Mouse (Mus musculus) lung, postnatal 14 days (tissue): ENCODE measurements around the gene Borcs6.
"Not testable (repeated sequence)": the region's sequence is repeated elsewhere in the genome, so short reads cannot be mapped to it uniquely, and the experiment has no call there.

ENCODE experiments used
- DNase-seq: peaks from one replicate; pipeline ENCODE4 v3.0.0; 2021

The Borcs6 gene

DNA sequence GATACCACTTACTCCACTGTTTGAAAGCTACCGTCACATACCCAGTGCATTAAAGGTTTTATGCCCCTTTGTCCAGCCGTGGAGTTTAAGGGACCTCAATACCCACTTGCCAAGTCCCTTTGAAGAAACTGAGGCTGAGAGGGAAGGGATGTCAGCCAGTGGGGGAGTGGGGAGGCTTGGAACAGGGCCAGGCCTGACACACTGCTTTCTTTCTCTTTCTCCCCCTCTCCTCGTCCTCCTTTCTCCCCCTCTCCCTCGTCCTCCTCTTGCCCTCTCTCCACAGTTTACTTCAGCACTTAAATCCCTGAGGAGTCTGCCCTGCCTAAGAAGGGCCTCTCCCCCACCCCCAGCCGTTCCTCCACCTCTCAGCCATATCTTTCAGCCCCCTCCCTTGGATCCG is 30.9 kb downstream of the Borcs6 start:
- DNase-seq, result no peak

DNA sequence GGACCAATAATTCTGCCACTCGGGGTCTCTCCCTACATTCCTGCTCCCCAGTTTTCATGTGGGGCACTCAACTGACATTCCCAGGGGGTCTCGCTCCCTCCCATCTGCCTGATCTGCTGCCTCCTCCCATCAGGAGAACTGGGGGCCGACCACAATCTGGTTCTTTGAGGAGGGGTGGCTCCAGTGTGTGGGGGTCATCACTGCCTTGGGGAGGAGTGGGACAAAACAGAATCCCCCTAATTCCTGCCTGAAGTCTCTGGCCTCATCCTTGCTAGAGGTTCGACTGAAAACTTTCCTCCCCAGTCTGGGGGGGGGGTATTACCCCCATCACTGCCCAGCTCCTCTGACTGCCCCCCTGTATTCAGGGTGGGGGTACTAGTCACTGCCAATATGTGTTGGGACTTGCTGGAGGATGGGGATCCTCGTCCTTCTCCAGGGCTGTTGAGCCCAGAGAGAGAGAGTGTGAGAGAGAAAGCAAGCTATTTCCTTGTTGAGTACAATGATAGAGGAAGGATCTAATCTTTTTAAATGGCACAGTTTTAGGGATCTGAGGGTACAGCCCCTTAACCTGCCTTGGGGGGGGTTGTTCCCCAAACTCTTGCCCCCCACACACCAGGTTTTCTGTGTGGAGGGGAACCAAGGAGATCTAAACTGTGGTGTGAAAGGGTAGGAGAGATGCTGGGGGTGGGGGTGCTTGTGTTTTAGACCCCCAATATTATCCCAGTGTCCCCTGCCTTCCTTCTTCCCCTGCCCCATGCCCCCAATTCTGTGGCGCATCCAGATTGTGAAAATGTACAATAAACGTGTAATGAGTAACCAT is 32.3 kb downstream of the Borcs6 start:
- no peak for DNase-seq

DNA sequence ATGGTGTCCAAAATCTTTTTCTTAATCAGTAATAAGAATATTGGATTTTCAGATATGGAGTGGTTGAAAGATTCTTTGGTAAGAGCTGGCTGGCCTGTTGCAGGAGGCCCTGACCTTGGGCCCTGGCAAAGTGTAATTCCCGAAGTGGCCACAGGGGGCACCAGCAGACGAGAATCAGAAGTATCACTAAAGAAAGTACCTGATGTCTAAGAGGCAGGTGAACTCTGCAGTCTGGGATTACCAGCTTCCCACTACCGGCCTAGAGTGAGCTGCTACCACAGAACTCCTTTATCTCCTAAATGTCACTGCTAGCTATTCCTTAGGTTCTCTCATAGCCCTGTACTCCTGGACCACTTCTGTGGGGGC is 32.9 kb downstream of the Borcs6 start:
- peak; percentile 95 for DNase-seq

DNA sequence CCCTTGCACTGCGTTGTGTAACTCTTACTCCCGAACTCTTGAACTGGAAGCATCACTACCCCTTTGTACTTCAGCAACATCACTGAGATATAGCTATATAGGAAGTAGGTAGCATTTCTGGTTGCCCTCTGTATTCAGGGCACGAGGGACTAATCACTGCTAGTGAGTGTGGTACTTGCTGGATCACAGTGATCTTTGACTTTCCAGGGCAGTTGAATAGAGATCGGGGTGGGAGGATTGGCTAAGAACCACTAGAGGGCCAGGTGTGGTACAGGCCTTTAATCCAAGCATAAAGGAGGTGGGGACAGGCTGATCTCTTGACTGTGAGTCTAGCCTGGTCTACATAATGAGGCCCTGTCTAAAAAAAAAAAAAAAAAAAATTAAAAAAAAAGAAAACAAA is 33.4 kb downstream of the Borcs6 start:
- no peak for DNase-seq

GRCm38 (mm10) chr11:69093856-69094255 is 34.3 kb downstream of the Borcs6 start:
- DNase-seq, result not testable (repeated sequence)

DNA sequence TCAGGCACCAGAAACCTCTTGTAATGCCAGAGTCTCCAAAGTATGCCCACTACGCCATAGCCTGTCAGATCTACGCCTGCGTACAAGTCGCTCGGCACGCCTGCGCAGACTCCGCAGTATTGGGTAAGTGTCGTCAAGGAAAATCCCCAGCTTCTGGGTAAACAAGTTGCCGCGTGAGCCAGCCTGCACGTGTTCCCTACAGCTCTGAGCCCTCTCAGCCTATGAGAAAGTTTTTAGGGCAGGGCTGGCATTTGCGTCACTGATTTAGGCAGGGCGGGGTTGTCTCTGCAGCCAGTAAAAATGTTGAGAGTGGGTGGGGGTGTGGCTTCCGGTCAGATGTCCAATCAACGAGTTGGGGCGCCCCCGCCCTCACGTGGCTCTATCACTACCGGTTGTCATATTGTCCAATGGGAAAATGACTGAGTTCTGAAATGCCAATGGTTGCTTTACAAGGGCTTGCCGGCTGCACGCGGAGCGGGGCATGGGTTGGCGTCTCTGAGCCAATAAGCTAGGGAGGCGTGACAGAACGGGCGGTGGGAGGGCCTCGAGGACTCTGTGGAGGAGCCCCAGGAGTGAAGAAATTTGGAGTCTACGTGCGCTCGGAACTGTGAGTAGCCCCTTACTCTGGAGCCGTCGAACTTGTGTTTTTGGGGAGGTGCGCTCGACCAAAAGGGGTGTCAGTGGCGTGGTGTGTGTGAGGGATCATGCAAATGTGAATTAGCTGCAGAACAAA is 35.3 kb downstream of the Borcs6 start, which contains the start of gene Per1:
Per1 (plus strand) TSS at position 521 of the 733 bp plus-strand sequence.
- DNase-seq, result peak; percentile 98

- peak; percentile 58 for DNase-seq
Measured at GRCm38 (mm10) chr11:69095511-69096231, 36.2 kb downstream of the Borcs6 start.

GRCm38 (mm10) chr11:69096360-69096986 is 37.0 kb downstream of the Borcs6 start:
- no peak for DNase-seq

GRCm38 (mm10) chr11:69096987-69097900 is 37.7 kb downstream of the Borcs6 start:
- DNase-seq, result peak; percentile 100

- DNase-seq, result no peak
Measured at GRCm38 (mm10) chr11:69098039-69098761, 38.7 kb downstream of the Borcs6 start.

- peak; percentile 99 for DNase-seq
Measured at GRCm38 (mm10) chr11:69098762-69099091, 39.2 kb downstream of the Borcs6 start.

DNA sequence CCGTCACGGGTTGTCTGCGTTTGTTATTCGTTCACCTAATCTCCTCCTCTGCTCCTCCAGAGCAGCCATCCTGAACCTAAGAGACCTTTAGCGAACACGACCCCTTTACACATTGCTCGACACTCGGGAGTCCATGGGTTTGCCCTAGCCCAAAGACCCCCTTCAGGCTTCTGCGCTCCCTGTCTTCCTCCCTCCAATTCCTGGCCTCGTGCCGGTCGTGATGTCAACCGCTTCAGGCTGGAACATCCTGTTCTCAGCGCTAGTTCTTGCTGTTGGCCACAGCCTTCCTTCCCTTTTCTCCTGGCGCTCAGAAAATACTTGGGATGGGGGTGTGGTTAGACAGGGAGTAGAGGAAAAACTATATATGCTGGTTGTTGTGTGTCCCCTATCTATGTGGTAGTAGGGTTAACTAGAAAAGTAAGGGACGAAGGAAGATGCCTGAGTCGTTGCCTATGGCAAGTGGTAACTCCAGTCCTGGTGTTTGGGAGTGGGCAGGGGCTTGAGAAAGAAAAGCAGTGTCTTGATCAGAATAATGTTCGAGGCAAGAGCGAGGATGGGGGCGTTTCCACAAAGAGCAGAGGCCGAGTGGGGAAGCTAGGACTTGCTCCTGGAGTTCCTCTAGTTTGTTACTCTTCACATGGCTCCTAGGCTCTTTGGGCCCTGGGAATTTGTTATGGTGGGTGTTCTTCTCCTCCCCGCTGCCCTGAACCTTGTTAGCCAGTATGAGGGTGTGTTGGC is 39.8 kb downstream of the Borcs6 start:
- DNase-seq, result peak; percentile 96

DNA sequence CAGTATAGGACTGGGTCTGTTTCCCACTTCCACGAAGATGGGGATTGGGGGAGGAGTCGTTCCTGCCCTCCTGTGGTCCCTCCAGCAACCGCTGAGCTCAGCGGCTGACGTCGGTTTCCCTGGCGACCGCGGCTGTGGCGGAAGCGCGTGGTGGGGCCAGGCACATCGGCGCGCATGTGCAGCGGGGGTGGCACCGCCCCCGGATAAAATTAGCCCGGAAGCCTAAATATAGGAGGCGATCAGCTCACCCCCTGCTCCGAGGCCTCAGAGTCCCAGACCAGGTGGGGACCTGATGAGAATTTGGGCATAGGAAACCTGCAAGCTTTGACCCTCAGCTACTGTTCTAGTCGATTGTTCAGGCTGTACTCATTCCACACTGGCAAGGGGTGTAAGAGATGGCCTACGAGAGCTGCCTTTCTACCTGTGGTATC is 40.4 kb downstream of the Borcs6 start:
- DNase-seq, result peak; percentile 95

GRCm38 (mm10) chr11:69100639-69101360 is 41.3 kb downstream of the Borcs6 start:
- DNase-seq, result no peak

DNA sequence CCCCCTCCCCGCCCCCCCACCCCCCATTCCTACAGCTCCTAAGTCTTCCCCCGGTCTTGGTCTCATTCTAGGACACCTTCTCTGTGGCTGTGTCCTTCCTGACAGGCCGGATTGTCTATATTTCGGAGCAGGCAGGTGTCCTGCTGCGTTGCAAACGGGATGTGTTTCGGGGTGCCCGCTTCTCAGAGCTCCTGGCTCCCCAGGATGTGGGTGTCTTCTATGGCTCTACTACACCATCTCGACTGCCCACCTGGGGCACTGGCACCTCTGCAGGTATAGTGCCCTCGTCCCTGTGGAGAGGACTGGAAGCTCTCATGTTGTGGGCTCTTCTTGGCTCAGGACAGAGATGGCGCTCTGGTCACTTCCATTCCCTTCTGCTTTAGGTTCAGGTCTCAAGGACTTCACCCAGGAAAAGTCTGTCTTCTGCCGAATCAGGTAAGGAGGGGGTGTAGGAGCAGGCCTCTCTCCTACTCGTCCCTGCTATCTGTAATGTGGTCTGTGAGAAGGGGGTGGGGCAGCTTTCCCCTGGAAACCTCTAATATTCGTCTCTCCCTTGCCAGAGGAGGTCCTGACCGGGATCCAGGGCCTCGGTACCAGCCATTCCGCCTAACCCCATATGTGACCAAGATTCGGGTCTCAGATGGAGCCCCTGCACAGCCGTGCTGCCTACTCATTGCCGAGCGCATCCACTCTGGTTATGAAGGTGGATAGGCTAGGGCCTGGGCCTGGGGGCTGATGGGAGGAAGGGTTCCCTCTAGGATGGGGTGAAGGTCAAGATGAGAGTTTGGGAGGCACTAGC is 42.3 kb downstream of the Borcs6 start:
- DNase-seq, result no peak

DNA sequence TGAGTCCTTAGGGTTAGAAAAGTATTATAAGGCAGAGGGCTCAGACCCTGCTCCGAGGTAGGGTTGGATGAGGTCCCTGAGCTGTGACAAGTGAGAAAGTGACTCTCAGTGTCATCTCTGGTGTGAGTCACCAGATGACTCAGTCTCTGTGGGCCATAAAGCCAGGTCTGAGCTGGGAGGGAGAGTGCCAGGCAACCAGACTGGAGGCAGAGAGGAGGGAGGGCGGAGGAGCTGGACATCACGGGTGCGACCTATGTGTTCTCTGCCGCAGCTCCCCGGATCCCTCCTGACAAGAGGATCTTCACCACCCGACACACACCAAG is 42.8 kb downstream of the Borcs6 start:
- DNase-seq, result no peak

DNA sequence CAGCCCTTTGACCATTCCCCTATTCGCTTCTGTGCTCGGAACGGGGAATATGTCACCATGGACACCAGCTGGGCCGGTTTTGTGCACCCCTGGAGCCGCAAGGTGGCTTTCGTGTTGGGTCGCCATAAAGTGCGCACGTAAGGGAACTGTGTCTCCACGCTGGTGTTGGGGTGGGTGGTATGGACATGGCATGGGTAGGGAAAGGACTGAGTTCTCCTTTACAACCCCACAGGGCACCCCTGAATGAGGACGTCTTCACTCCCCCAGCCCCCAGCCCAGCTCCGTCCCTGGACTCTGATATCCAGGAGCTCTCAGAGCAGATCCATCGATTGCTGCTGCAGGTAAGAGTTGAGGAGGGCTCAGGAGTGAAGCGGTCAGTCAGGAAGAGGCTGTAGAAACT is 43.6 kb downstream of the Borcs6 start:
- DNase-seq, result no peak

DNA sequence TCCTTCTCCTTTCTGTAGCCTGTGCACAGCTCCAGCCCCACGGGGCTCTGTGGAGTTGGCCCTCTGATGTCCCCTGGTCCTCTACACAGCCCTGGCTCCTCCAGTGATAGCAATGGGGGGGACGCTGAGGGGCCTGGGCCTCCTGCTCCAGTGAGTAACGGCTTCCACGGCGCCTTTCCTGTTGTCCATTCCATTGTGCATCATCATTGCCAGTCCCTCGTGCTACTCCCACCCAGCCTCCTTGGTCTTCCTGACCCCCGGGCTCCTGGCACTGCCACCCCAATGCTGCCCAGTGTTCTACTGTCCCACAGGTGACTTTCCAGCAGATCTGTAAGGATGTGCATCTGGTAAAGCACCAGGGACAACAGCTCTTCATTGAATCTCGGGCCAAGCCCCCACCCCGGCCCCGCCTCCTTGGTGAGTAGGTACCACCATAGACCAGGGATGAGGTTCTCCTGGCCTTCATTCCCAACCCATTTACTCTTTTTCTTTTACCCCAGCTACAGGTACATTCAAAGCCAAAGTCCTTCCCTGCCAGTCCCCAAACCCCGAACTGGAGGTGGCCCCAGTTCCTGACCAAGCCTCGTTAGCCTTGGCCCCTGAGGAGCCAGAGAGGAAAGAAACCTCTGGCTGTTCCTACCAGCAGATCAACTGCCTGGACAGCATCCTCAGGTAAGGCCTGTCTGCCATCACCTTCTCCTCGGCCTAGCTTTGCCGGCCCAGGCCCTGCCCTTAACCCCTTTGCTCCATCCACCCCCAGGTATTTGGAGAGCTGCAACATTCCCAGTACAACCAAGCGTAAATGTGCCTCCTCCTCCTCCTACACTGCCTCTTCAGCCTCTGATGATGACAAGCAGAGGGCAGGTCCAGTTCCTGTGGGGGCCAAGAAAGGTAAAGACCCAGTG is 44.3 kb downstream of the Borcs6 start:
- DNase-seq, result no peak
